Mouse (Mus musculus) erythroblast, embryonic 14.5 days (primary cell): ENCODE data around the gene Narfl.

ENCODE experiments used
- GATA1 ChIP-seq: IDR thresholded peaks from 2 replicates; pipeline ENCODE4 v1.6.1; 2012; ENCODE audit warnings: low read length, inconsistent platforms, mixed read lengths
- TAL1 ChIP-seq: IDR thresholded peaks from 3 replicates; pipeline ENCODE4 v1.6.1; 2012; ENCODE audit warnings: low read length, inconsistent platforms, mixed read lengths

DNA sequence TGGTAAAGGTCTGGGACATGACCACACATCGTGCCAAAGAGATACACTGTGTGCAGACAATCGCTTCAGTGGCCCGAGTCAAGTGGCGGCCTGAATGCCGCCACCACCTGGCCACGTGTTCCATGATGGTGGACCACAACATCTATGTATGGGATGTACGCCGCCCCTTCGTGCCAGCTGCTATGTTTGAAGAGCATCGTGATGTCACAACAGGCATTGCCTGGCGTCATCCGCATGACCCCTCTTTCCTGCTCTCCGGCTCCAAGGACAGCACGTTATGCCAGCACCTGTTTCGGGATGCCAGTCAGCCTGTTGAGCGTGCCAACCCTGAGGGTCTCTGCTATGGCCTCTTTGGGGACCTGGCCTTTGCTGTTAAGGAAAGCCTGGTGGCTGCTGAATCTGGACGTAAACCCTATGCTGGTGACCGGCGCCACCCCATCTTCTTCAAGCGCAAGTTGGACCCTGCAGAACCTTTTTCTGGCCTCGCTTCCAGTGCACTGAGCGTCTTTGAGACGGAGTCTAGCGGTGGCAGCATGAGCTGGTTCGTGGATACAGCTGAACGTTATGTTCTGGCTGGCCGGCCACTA lies 52.5 kb downstream of the Narfl start:
- no peak for TF ChIP-seq TAL1
- no peak for TF ChIP-seq GATA1
